Mouse (Mus musculus) heart, embryonic 12.5 days (tissue): ENCODE measurements around the gene Dnm2. TPM values are rescaled to one million over a fixed set of nuclear protein-coding genes. Genes with fewer than 3 reads are reported as not detected.
A peak's percentile ranks its signal among the peaks of the same experiment; 100 is the strongest.
"Not testable (repeated sequence)": the region's sequence is repeated elsewhere in the genome, so short reads cannot be mapped to it uniquely, and the experiment has no call there.

Experiments used
- ATAC-seq: fragments of 200-750 bp; cut with Nextera tagmentation; 2 replicates; pipeline ENCODE4 v1.8.0; 2017; ENCODE audit warnings: moderate TSS enrichment, moderate library complexity; ENCODE audit not compliant: insufficient number of reproducible peaks, low FRiP score
- H3K27ac ChIP-seq: fragments of 300-500 bp; sonication (generic); 2 replicates; pipeline ENCODE4 v1.5.1; 2016; ENCODE audit warnings: mild to moderate bottlenecking, moderate library complexity; ENCODE audit not compliant: poor library complexity, severe bottlenecking
- H3K27me3 ChIP-seq: fragments of 300-500 bp; sonication (generic); replicated peaks from 2 replicates; pipeline ENCODE4 v1.6.1; 2016; ENCODE audit warnings: mild to moderate bottlenecking, moderate library complexity
- H3K36me3 ChIP-seq: fragments of 300-500 bp; sonication (generic); 2 replicates; pipeline ENCODE4 v1.6.1; 2016; ENCODE audit warnings: mild to moderate bottlenecking, moderate library complexity
- H3K4me1 ChIP-seq: fragments of 300-500 bp; sonication (generic); replicated peaks from 2 replicates; pipeline ENCODE4 v1.6.1; 2016; ENCODE audit warnings: mild to moderate bottlenecking
- H3K4me2 ChIP-seq: fragments of 300-500 bp; sonication (generic); 2 replicates; pipeline ENCODE4 v1.6.1; 2016; ENCODE audit warnings: mild to moderate bottlenecking, moderate library complexity
- H3K4me3 ChIP-seq: fragments of 300-500 bp; sonication (generic); 2 replicates; pipeline ENCODE4 v1.5.1; 2016; ENCODE audit warnings: mild to moderate bottlenecking
- H3K9ac ChIP-seq: fragments of 300-500 bp; sonication (generic); 2 replicates; pipeline ENCODE4 v1.6.1; 2016; ENCODE audit warnings: mild to moderate bottlenecking, moderate library complexity
- H3K9me3 ChIP-seq: fragments of 300-500 bp; sonication (generic); replicated peaks from 2 replicates; pipeline ENCODE4 v1.6.1; 2016; ENCODE audit warnings: mild to moderate bottlenecking, moderate library complexity
- WGBS: fragments of 180-500 bp; shearing (Covaris S2); methylation state at CpG from one replicate; pipeline ENCODE4 v1.1.7; 2016; 5-methylcytosine and 5-hydroxymethylcytosine counted together
- polyA plus RNA-seq: library from polyadenylated mRNA; unstranded; fragments of >200 nt; fragmentation: Nextera tagmentation; extraction: Ambion mirVana; gene quantifications from 2 replicates; pipeline ENCODE4 v1.2.1, GENCODE M21; 2016

Gene Dnm2
- polyA plus RNA-seq, 1 experiment from 2014 or later: 83.8 TPM

- ATAC-seq: no peak
Measured at GRCm38 (mm10) chr9:21484065-21484464, 59.4 kb downstream of the Dnm2 start.

GRCm38 (mm10) chr9:21488246-21488645 lies 63.5 kb downstream of the Dnm2 start:
- not testable (repeated sequence) for H3K4me2 ChIP-seq, H3K27ac ChIP-seq, H3K4me3 ChIP-seq, H3K27me3 ChIP-seq, H3K4me1 ChIP-seq, H3K9me3 ChIP-seq, H3K9ac ChIP-seq, ATAC-seq
- peaks cover 80% of the 10 kb centered on the region for H3K36me3 ChIP-seq
- WGBS: 73% methylated on average over 2 of the region's 2 CpGs

More at GRCm38 (mm10) chr9:21484065-21484464, 59.4 kb downstream of the Dnm2 start:
- H3K27ac ChIP-seq: no peak overlapping the region
- no peaks in the 10 kb centered on the region for H3K27me3 ChIP-seq
- H3K9me3 ChIP-seq: 0 out of 2 replicates have a peak, but pooled peaks cover 2% of the 10 kb centered on the region
- 79% methylated on average over 4 of the region's 4 CpGs for WGBS
- peaks cover 83% of the 10 kb centered on the region for H3K36me3 ChIP-seq
- no peak overlapping the region for H3K4me2 ChIP-seq
- H3K9ac ChIP-seq: no peak overlapping the region
- H3K4me3 ChIP-seq: no peak overlapping the region
- H3K4me1 ChIP-seq: no peaks in the 10 kb centered on the region; the same call in 1 of the 2 replicates

GRCm38 (mm10) chr9:21490696-21491095 lies 66.0 kb downstream of the Dnm2 start:
- H3K27ac ChIP-seq: no peak overlapping the region
- H3K4me2 ChIP-seq: no peak overlapping the region
- H3K36me3 ChIP-seq: peaks cover 79% of the 10 kb centered on the region
- no peak overlapping the region for H3K9ac ChIP-seq
- ATAC-seq: no peak
- H3K27me3 ChIP-seq: no peaks in the 10 kb centered on the region
- 89% methylated on average over 9 of the region's 9 CpGs for WGBS
- H3K4me1 ChIP-seq: peaks cover 12% of the 10 kb centered on the region; the same call in 1 of the 2 replicates
- H3K9me3 ChIP-seq: no peaks in the 10 kb centered on the region
- H3K4me3 ChIP-seq: no peak overlapping the region

GRCm38 (mm10) chr9:21493907-21494306 lies 69.2 kb downstream of the Dnm2 start:
- H3K27me3 ChIP-seq: no peaks in the 10 kb centered on the region
- peaks cover 81% of the 10 kb centered on the region for H3K36me3 ChIP-seq
- WGBS: 66% methylated on average over 2 of the region's 2 CpGs
- ATAC-seq: no peak
- no peak overlapping the region for H3K4me2 ChIP-seq
- H3K4me1 ChIP-seq: peaks cover 12% of the 10 kb centered on the region; the same call in 1 of the 2 replicates
- H3K9ac ChIP-seq: no peak overlapping the region
- H3K9me3 ChIP-seq: no peaks in the 10 kb centered on the region
- no peak overlapping the region for H3K27ac ChIP-seq
- H3K4me3 ChIP-seq: no peak overlapping the region

GRCm38 (mm10) chr9:21494726-21495125 lies 70.0 kb downstream of the Dnm2 start:
- Histone ChIP-seq H3K4me3 (no peak overlapping the region), H3K4me2 (no peak overlapping the region)

GRCm38 (mm10) chr9:21496308-21497049 lies 71.8 kb downstream of the Dnm2 start:
- Histone ChIP-seq H3K36me3 (peaks cover 77% of the 10 kb centered on the region), H3K4me1 (peaks cover 12% of the 10 kb centered on the region; the same call in 1 of the 2 replicates), H3K9me3 (no peaks in the 10 kb centered on the region), H3K4me3 (no peak overlapping the region), H3K27me3 (no peaks in the 10 kb centered on the region), H3K27ac (peak overlapping the region; percentile 20; the same call in 1 of the 2 replicates), H3K4me2 (no peak overlapping the region), H3K9ac (no peak overlapping the region)
- 0 out of 2 replicates have a peak, but pooled peaks have one; percentile 16 for ATAC-seq
- 81% methylated on average over 19 of the region's 19 CpGs for WGBS

More at GRCm38 (mm10) chr9:21494726-21495125, 70.0 kb downstream of the Dnm2 start:
- 58% methylated on average over 9 of the region's 9 CpGs for WGBS
- Histone ChIP-seq H3K4me1 (peaks cover 12% of the 10 kb centered on the region; the same call in 1 of the 2 replicates), H3K27ac (no peak overlapping the region), H3K36me3 (peaks cover 83% of the 10 kb centered on the region), H3K9ac (no peak overlapping the region), H3K27me3 (no peaks in the 10 kb centered on the region), H3K9me3 (no peaks in the 10 kb centered on the region)
- peak; percentile 16; the same call in 1 of the 2 replicates for ATAC-seq

- Histone ChIP-seq H3K4me3 (no peak overlapping the region), H3K4me1 (peaks cover 12% of the 10 kb centered on the region; the same call in 1 of the 2 replicates), H3K9ac (no peak overlapping the region), H3K27me3 (no peaks in the 10 kb centered on the region), H3K36me3 (peaks cover 73% of the 10 kb centered on the region), H3K27ac (peak overlapping the region; percentile 20; the same call in 1 of the 2 replicates), H3K9me3 (no peaks in the 10 kb centered on the region), H3K4me2 (no peak overlapping the region)
- ATAC-seq: no peak
- WGBS: 93% methylated on average over 16 of the region's 16 CpGs
Measured at GRCm38 (mm10) chr9:21497050-21497542, 72.4 kb downstream of the Dnm2 start.

GRCm38 (mm10) chr9:21497664-21498063 lies 73.0 kb downstream of the Dnm2 start:
- no peak overlapping the region for H3K4me2 ChIP-seq
- no peak for ATAC-seq
- H3K4me3 ChIP-seq: no peak overlapping the region
- H3K36me3 ChIP-seq: peaks cover 73% of the 10 kb centered on the region
- no peaks in the 10 kb centered on the region for H3K27me3 ChIP-seq
- no peak overlapping the region for H3K9ac ChIP-seq
- no peaks in the 10 kb centered on the region for H3K9me3 ChIP-seq
- 0 out of 2 replicates have a peak overlapping the region, but pooled peaks have one; percentile 20 for H3K27ac ChIP-seq
- 93% methylated on average over 2 of the region's 2 CpGs for WGBS
- H3K4me1 ChIP-seq: peaks cover 12% of the 10 kb centered on the region; the same call in 1 of the 2 replicates

GRCm38 (mm10) chr9:21498284-21498902 lies 73.7 kb downstream of the Dnm2 start:
- Histone ChIP-seq H3K9me3 (no peaks in the 10 kb centered on the region), H3K4me2 (no peak overlapping the region), H3K27me3 (no peaks in the 10 kb centered on the region), H3K36me3 (peaks cover 76% of the 10 kb centered on the region), H3K4me3 (no peak overlapping the region), H3K4me1 (peaks cover 12% of the 10 kb centered on the region; the same call in 1 of the 2 replicates), H3K27ac (no peak overlapping the region), H3K9ac (no peak overlapping the region)
- ATAC-seq: no peak
- WGBS: 88% methylated on average over 12 of the region's 12 CpGs

GRCm38 (mm10) chr9:21503352-21503751 lies 78.6 kb downstream of the Dnm2 start:
- WGBS: 92% methylated on average over 8 of the region's 8 CpGs
- H3K27me3 ChIP-seq: no peaks in the 10 kb centered on the region
- no peaks in the 10 kb centered on the region for H3K4me1 ChIP-seq
- H3K27ac ChIP-seq: no peak overlapping the region
- H3K9ac ChIP-seq: no peak overlapping the region
- H3K4me2 ChIP-seq: no peak overlapping the region
- peaks cover 80% of the 10 kb centered on the region for H3K36me3 ChIP-seq
- no peak for ATAC-seq
- H3K9me3 ChIP-seq: no peaks in the 10 kb centered on the region
- no peak overlapping the region for H3K4me3 ChIP-seq

GRCm38 (mm10) chr9:21505767-21506166 lies 81.1 kb downstream of the Dnm2 start:
- H3K9ac ChIP-seq: no peak overlapping the region
- peaks cover 69% of the 10 kb centered on the region for H3K36me3 ChIP-seq
- ATAC-seq: no peak
- no peak overlapping the region for H3K4me3 ChIP-seq
- no peak overlapping the region for H3K27ac ChIP-seq
- peaks cover 9% of the 10 kb centered on the region for H3K4me1 ChIP-seq
- H3K4me2 ChIP-seq: no peak overlapping the region
- H3K27me3 ChIP-seq: no peaks in the 10 kb centered on the region
- H3K9me3 ChIP-seq: no peaks in the 10 kb centered on the region
